Mouse (Mus musculus): ENCODE results near the gene Gpc2.

Gpc2 gene

GRCm38 (mm10) chr5:138279585-138280424 is at the start of gene Gpc2, which contains the start of the genes Gm43720 and Stag3:
Gene Gpc2 (minus strand): TSS chr5:138280005.
Gene Gm43720 (minus strand): TSS chr5:138279958.
Gene Stag3 (plus strand): TSS chr5:138280240.
- DNase-seq (ENCODE audit: low read depth, low spot score) = peak; percentile 100

- DNase-seq (ENCODE audit: low read depth, low spot score) = no peak
These were observed 33.0 kb upstream of the Gpc2 start for GRCm38 (mm10) chr5:138312795-138313194.

DNA sequence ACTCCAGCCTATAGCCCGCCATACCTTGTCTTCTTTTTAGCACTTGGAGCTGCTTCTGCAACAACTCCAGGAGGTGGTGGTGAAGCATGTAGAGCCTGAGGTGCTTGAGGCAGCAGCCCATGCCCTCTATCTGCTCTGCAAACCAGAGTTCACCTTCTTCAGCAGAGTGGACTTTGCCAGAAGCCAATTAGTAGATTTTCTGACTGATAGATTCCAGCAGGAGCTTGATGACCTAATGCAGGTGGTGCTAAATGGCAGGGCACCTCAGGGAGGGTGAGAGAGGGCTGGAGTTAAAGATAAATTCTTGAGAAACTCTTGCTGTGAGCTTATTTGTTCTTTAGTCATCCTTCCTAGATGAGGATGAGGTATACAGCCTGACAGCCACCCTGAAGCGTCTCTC is 19.8 kb upstream of the Gpc2 start:
- DNase-seq (ENCODE audit: low read depth, low spot score) = no peak

DNA sequence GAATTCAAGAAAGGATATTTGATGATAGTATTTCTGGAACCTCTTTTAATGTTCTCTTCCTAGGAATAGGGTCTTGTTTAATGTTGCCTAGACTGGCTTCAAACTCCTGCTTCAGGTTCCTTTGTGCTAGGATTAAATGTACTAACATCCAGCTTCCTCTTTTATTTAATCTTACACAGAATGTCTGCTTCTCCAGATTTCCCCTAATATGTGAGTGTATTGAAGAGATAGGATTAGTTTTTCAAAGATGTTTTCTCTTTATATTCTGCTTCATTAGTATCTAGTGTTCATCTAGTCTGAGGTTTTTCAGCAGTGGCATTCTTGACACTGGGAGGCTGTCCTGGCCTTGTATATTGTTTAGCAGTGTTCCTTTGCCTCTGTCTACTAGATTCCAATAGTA is 14.4 kb upstream of the Gpc2 start:
- no peak for DNase-seq (ENCODE audit: low read depth, low spot score)

DNA sequence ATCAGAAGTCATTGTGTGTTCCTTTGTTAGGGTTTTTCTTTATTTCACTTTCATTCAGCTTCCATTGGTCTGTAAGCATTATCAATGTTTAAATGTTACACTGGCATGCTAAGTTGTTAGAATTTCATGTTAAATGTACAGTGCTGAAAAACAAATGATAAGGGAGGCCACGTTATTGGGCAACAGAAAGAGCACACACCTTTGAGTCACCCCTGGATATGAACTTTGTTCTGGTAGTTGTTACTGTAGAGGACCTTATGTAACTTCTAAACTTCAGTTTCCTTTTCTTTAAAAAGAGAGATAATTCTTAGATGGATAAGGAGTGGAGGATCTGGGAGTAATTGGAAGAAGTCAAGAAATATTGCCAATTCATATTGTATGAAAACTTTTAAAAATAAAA is 11.8 kb upstream of the Gpc2 start:
- DNase-seq (ENCODE audit: low read depth, low spot score) = no peak

DNA sequence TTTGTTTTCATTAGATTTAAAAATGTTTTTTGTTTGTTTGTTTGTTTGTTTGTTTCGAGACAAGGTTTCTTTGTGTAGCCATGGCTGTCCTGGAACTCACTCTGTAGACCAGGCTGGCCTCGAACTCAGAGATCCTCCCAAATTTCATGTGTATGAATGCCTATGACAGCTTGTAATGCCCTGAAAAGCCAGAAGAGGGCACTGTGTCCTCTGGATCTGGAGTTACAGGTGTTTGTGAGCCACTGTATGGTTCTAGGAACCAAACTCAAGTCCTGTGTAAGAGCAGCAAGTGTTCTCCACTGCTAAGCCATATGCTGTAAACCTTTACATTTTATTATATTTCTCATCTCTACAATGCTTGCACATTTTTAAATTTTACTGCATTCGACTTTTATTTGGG is 8.1 kb upstream of the Gpc2 start:
- peak; percentile 77 for DNase-seq (ENCODE audit: low read depth, low spot score)

DNA sequence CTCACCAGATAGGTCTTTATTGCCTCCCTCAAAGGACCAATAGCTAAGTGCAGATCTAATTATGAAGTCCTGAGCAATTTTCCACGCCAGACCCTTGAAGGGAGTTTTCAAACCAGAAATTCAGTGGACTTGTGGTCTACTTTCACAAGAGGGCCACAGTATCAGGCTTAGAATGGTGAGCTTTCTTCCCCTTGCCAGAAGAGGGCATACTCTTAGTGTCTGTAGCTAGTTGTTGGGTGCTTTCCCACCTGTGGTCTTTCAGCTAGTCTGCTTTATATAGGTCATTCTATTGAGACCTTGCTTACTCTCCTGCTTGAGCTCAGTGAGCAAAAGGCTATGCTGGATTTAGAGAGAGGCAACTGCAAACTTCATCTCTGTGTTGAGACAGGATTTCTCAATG is 3.7 kb upstream of the Gpc2 start:
- DNase-seq (ENCODE audit: low read depth, low spot score) = peak; percentile 60

- DNase-seq (ENCODE audit: low read depth, low spot score) = no peak
These were observed 2.0 kb upstream of the Gpc2 start for GRCm38 (mm10) chr5:138281798-138282197.

- DNase-seq (ENCODE audit: low read depth, low spot score) = peak; percentile 22
These were observed 1.0 kb upstream of the Gpc2 start for GRCm38 (mm10) chr5:138280829-138281228.

- DNase-seq (ENCODE audit: low read depth, low spot score) = no peak
These were observed 592 bp upstream of the Gpc2 start for GRCm38 (mm10) chr5:138280425-138280768.

GRCm38 (mm10) chr5:138277994-138278393 is 1.8 kb downstream of the Gpc2 start:
- no peak for DNase-seq (ENCODE audit: low read depth, low spot score)

- DNase-seq (ENCODE audit: low read depth, low spot score) = peak; percentile 68
These were observed 4.4 kb downstream of the Gpc2 start for GRCm38 (mm10) chr5:138275216-138276050.

GRCm38 (mm10) chr5:138274186-138274585 is 5.6 kb downstream of the Gpc2 start:
- no peak for DNase-seq (ENCODE audit: low read depth, low spot score)

DNA sequence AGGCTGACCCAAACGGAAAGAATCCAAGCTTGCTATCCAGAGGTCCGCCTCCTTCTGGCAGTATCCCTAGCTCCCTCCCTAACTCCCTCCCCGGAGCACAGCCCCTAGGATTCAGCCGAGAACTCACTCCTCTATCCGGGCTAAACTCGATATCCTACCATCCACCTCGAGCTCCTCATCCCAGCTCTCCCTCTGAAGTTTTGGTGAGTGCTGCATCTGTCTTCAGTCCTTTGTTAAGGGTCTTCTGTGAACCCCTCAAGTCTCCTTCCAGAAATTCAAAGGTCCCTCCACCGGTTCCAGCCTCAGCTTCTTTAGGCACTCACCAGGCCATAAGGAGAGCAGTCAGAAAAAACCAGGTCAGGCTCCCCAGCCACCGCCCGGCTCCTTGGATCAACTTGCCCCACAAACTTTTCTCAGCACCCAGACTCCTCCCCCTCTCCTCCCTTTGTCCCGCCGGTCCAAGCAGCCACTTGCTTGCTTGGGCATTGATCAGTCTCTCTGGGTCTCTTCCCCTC is 7.3 kb downstream of the Gpc2 start, which contains the start of gene Gal3st4:
TSS of gene Gal3st4 (minus strand) at position 432 of the 515 bp plus-strand sequence.
- peak; percentile 41 for DNase-seq (ENCODE audit: low read depth, low spot score)

DNA sequence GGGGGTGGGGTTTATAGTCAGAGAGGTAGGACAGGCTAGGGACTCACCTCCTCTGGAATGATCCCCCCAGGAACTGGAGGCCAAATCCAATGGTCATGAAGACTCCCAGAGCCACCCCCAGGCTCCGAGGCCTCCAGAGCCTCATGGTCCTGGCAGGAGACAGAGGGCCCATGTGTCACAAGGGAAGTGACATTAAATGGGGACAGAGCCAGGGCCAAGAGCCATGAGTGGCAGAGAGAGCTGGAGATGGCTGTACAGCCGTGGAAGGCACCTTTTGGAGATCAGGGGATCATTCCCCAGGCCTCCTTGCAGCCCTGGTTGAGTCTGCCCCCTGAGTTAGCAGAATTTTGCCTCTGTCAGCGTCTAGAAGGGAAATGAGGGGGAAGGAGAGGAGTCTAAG is 8.6 kb downstream of the Gpc2 start:
- no peak for DNase-seq (ENCODE audit: low read depth, low spot score)

DNA sequence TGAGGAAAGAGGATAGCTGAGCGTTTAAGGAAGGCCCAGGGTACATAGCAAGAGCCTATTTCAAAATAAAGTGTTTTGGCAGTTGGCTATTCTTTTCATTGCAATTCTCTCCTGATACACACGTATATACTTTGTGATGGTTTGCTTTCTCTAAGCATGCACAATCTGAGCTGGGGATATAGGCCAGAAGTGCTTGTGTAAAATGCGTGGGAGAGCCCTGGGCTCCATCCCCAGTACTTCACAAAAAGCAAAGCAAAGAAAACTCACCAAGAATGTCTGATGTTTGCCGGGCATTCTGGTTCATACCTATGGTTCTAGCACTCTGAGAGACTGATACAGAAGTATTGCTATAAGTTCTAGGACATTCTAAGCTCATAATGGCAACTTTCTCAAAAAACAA is 10.8 kb downstream of the Gpc2 start:
- DNase-seq (ENCODE audit: low read depth, low spot score) = no peak

GRCm38 (mm10) chr5:138267114-138267513 is 12.7 kb downstream of the Gpc2 start:
- DNase-seq (ENCODE audit: low read depth, low spot score) = no peak

- DNase-seq (ENCODE audit: low read depth, low spot score) = no peak
These were observed 14.1 kb downstream of the Gpc2 start for GRCm38 (mm10) chr5:138265712-138266111.

- DNase-seq (ENCODE audit: low read depth, low spot score) = no peak
These were observed 15.6 kb downstream of the Gpc2 start for GRCm38 (mm10) chr5:138264207-138264578.

- DNase-seq (ENCODE audit: low read depth, low spot score) = peak; percentile 89
These were observed 16.3 kb downstream of the Gpc2 start, which contains the start of gene BC037034 for GRCm38 (mm10) chr5:138263260-138264206. Gene BC037034 (minus strand): TSS chr5:138264033.

DNA sequence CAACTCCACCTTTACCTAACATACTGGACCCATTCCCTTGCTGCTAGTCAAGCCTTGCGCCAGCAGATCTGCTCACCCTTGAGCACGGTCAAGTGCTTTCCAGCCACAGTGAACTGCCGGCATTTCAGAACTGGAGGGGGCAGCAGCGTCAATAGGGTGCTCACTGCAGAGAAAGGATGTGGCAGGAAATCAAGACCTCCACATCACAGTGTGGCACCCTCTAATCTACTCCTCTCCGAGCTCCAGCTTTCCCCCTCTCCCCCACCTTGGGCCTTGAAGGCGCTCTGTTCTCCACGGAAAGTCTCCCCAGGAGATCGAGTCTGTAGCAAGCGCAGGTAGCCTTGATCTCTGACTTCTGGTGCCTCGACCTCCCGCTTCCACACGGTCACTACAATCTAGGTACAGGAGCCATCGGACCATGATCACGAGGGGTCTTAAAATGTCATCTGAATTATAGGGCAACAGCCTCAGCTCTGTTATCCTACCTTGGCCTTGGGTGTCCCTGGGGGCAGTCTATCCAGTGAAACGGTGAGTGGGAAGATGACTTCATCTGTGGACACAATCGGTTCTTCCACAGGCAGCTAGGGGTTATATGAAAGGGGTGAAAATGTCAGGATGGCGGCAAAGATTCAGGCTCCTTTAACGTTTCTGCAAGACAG is 17.1 kb downstream of the Gpc2 start:
- DNase-seq (ENCODE audit: low read depth, low spot score) = no peak
